Mouse (Mus musculus): ENCODE data around the gene Foxp1.

Foxp1 gene

GRCm38 (mm10) chr6:99522359-99523108 lies at the start of gene Foxp1:
TSS of gene Foxp1 (minus strand) at chr6:99522721.
- DNase-seq (ENCODE audit: low read depth), result peak; percentile 88

GRCm38 (mm10) chr6:99572071-99572470 lies 49.5 kb upstream of the Foxp1 start:
- DNase-seq (ENCODE audit: low read depth), result no peak

- DNase-seq (ENCODE audit: low read depth), result no peak
Observed at GRCm38 (mm10) chr6:99566921-99567320, 44.4 kb upstream of the Foxp1 start.

- DNase-seq (ENCODE audit: low read depth), result no peak
Observed at GRCm38 (mm10) chr6:99564766-99565165, 42.2 kb upstream of the Foxp1 start.

- no peak for DNase-seq (ENCODE audit: low read depth)
Observed at GRCm38 (mm10) chr6:99556950-99557349, 34.4 kb upstream of the Foxp1 start.

- no peak for DNase-seq (ENCODE audit: low read depth)
Observed at GRCm38 (mm10) chr6:99552816-99553215, 30.3 kb upstream of the Foxp1 start.

- no peak for DNase-seq (ENCODE audit: low read depth)
Observed at GRCm38 (mm10) chr6:99546416-99546815, 23.9 kb upstream of the Foxp1 start.

- DNase-seq (ENCODE audit: low read depth), result no peak
Observed at GRCm38 (mm10) chr6:99545437-99545836, 22.9 kb upstream of the Foxp1 start.

- DNase-seq (ENCODE audit: low read depth), result no peak
Observed at GRCm38 (mm10) chr6:99541105-99541504, 18.6 kb upstream of the Foxp1 start.

- no peak for DNase-seq (ENCODE audit: low read depth)
Observed at GRCm38 (mm10) chr6:99540653-99541052, 18.1 kb upstream of the Foxp1 start.

GRCm38 (mm10) chr6:99540146-99540545 lies 17.6 kb upstream of the Foxp1 start:
- DNase-seq (ENCODE audit: low read depth), result no peak

GRCm38 (mm10) chr6:99538194-99538941 lies 15.8 kb upstream of the Foxp1 start:
- DNase-seq (ENCODE audit: low read depth), result peak; percentile 34

GRCm38 (mm10) chr6:99534211-99534745 lies 11.8 kb upstream of the Foxp1 start:
- no peak for DNase-seq (ENCODE audit: low read depth)

GRCm38 (mm10) chr6:99532458-99532857 lies 9.9 kb upstream of the Foxp1 start:
- DNase-seq (ENCODE audit: low read depth), result peak; percentile 22

- DNase-seq (ENCODE audit: low read depth), result no peak
Observed at GRCm38 (mm10) chr6:99528972-99529371, 6.5 kb upstream of the Foxp1 start.

- peak; percentile 53 for DNase-seq (ENCODE audit: low read depth)
Observed at GRCm38 (mm10) chr6:99527457-99528105, 5.1 kb upstream of the Foxp1 start.

GRCm38 (mm10) chr6:99525351-99525750 lies 2.8 kb upstream of the Foxp1 start:
- DNase-seq (ENCODE audit: low read depth), result peak; percentile 64

- no peak for DNase-seq (ENCODE audit: low read depth)
Observed at GRCm38 (mm10) chr6:99523679-99524370, 1.3 kb upstream of the Foxp1 start.

- DNase-seq (ENCODE audit: low read depth), result peak; percentile 79
Observed at GRCm38 (mm10) chr6:99523109-99523632, 650 bp upstream of the Foxp1 start.

- DNase-seq (ENCODE audit: low read depth), result peak; percentile 58
Observed at GRCm38 (mm10) chr6:99521641-99522358, 721 bp downstream of the Foxp1 start.

- DNase-seq (ENCODE audit: low read depth), result peak; percentile 89
Observed at GRCm38 (mm10) chr6:99521038-99521640, 1.4 kb downstream of the Foxp1 start.
